Mouse (Mus musculus): Measurements from ENCODE around the gene 1300017J02Rik. TPM values are rescaled to one million over a fixed set of nuclear protein-coding genes. Genes with fewer than 3 reads are reported as not detected.
A peak's percentile ranks its signal among the peaks of the same experiment; 100 is the strongest.

1300017J02Rik gene
- total RNA-seq, 2 experiments from 2014 or later = 3.6 to 18.5 TPM

DNA sequence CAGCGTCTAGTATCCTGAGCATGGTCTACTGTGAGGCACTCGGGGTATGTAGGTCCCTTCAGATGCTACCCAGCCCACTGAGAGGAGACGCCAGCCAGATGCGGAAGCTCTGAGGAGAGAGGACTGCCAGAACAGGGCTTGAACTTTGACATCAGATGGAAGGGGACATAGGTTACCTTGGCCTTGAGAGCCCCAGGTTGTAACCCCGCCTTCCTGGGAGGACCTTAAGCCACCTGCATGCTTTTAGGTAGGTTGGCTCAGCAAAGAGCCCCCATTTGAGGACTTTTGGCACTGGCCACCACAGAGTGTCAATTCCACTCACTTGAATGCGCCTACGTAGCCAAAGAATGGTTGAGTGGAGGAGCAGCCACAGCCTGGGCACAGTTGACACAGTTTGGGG is 80.2 kb downstream of the 1300017J02Rik start:
- DNase-seq (ENCODE audit: low spot score in 2 of 2) = no peak

DNA sequence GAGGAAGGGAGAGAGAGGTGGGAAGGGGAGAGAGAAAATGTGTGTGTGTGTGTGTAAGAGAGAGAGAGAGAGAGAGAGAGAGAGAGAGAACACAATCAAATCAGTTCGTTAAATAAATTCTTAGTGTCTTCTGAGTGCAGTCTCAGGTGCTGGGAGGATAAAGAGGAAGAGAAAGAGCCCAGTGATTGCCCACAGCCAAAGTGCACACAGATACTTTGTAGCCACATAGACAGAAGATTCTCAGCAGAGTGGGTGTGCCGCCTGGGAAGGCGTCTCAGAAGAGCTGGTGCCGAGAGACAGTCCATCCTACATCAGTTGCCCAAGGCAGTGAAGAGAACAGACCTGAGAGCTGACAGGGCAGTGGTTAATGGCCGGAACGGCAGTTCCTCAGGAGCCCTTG is 90.6 kb downstream of the 1300017J02Rik start:
- DNase-seq (ENCODE audit: low spot score in 2 of 2) = no peak

DNA sequence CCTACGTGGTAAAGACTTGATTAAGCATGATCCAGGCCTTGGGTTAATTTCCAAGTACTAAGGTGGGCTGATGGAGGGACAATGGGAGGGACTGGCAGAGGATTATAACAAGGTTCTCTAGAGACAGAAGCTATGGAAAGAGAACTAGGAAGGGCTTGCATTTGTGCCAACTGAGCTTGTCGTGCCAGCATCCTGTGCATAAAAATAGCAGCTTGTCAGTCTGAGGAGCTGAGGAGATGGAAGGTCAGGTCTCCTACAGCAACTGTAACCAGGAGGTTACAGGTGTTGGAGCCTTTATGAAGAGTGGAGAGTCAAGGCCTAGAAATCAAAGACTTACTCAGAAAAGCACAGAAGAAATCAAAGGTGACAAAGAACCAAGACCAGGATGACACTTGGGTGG is 91.3 kb downstream of the 1300017J02Rik start:
- no peak for DNase-seq (ENCODE audit: low spot score in 2 of 2)

DNA sequence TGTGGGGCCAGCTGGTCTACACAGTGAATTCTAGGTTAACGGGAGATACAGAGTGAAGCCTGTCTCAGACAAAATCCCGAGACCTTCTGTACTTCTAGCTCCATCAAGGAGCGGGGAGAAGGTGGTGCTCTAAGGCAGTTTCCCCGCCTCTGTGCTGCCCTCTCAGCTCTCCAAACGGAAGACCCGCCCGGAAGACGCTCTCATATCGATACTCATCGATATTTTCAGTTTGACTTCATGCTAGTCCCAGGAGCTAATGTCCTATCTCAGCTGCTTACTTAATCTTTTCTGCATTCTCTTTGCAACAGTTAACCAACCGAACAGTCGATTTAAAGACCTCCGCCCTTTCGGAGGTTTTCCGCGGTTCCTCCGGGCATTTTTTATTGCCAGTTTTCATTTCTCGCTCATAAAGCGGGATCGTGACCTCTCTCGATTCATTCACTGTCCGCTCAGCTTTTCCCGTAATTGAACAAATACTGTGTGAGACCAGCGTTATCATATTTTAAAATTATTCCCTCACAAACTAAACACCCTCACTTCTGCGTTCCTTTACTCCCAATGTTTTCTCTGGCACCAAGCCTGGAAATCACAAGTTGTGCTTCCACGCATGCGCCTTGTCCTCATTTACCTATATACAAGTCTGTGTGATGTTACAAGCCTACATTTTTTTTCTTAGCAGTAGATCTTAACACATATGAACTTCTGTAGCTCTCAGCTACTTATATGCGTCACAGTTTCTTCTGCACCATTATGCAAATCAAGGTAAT is 92.0 kb downstream of the 1300017J02Rik start:
- DNase-seq (ENCODE audit: low spot score in 2 of 2) = no peak

DNA sequence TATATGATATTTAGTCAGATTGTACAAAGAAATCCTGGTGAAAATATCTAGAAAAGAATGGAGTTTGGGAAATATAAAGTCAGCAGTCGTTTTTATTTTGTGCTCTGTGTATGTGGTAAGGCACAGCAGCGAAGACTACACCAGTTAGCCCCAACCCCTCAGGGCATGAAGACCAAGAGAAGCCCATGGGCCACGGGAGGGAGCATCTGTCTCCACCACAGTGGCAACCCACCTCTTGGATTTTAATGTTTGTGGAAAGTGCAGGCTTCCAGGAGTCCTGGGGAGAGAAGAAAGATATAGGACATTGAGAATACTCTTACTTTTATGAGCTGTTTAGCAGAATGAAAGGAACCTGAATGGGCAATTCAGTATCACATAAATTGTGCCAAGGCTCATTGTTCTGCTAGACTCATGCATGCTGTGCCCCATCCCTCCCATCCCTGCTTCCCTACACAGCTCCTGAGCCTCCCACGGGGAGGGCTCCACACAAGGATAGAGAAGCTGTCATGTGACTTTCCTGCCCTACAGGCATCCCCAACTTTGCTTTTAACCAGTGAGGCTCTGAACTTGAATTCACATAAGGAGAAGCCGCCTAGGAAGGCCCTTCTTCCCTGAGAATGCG is 96.0 kb downstream of the 1300017J02Rik start:
- DNase-seq (ENCODE audit: low spot score in 2 of 2) = no peak

DNA sequence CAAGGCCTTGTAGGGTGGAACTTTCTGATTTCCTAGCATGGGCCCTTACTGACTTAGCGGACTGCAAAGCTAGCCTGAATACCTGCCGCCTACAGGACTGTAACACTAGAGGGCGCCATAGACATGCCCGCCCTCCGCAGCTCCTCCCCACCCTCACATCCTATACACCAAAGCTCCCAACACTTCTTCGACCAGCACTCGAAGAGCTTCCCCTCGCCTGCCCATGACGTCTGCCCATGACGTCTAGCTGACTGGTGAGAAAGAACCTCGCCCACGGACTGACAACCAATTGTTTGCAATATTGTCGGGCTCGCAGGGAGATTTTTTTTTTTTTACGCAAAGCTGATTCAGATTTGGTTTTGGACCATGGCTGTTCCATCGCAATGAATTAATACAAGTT is 97.0 kb downstream of the 1300017J02Rik start:
- DNase-seq (ENCODE audit: low spot score in 2 of 2) = peak in 1 of 2 experiments; percentile 32

DNA sequence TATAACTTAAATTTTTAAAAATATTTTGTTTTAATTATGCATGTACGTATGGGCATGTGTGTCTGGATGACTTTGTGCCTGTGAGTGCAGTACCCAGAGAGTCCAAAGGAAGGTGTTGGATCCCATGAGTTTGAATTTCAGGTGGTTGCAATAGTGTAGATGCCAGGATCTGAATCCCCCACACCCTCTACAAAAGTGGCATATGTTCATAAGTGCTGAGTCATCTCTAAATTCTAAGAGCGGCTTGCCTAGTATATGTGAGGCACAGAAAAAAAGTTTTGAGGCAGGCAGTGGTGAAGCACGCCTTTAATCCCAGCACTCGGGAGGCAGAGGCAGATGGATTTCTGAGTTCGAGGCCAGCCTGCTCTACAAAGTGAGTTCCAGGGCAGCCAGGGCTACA is 99.1 kb downstream of the 1300017J02Rik start:
- DNase-seq (ENCODE audit: low spot score in 2 of 2) = no peak

DNA sequence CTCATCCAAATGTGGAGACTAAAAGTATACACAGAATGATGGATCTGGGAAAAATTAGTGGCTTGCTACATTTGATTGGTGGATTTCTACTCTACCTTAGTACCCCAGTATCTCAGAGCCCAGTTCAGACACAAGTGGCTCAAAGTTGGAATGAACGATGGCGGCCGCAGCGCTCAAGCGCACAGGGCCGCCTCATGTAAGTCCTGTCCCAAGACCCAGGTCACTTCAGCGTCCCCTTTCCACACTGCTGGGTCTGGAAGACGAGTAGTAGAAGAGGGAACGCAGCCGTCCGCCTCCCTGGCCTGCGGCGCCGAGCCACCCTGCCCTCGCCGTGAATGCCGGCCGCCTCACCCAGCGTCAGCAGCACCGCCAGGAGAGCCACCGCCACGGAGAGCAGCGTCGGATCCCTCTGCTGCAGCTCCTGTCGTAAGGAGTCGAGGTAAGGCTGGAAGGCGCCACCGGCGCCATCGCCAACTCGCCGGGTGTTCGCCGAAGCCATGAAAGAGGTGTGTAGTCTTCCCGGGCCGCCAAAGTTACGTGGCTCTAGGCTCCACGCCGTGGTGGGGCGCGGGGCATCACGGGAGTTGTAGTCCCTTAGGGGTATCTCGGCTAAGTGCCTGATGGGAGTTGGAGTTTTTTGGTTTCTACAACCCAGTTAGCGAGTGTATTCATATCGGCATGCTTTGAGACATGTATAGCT is 103.2 kb downstream of the 1300017J02Rik start, which contains the start of gene Srprb:
Gene Srprb (minus strand): TSS at position 577 of the 700 bp plus-strand sequence.
- peak; percentile 74 to 84 for DNase-seq (ENCODE audit: low spot score in 2 of 2)

Other genes starting within 250 kb of the 1300017J02Rik start
- 10 to 100 TPM in 1 of 2 experiments, 1 to 10 TPM in 1; 8.6 to 19.0 TPM for gene Rab6b, start 193.3 kb downstream of the 1300017J02Rik start, total RNA-seq (2021)
- gene Srprb, start 102.9 kb downstream of the 1300017J02Rik start, total RNA-seq (2021) = 10 to 100 TPM; 27.2 to 27.6 TPM
- gene Gm20425, start 74.8 kb downstream of the 1300017J02Rik start, total RNA-seq (2021) = 10 to 100 TPM; 12.4 to 14.8 TPM
- gene Trf, start 74.6 kb downstream of the 1300017J02Rik start, total RNA-seq (2021) = 1,000 to 10,000 TPM in 1 of 2 experiments, 100 to 1,000 TPM in 1; 136 to 2,496 TPM
- 10 to 100 TPM; 70.8 to 75.5 TPM for gene Topbp1, start 133 bp upstream of the 1300017J02Rik start, total RNA-seq (2021)
- 100 to 1,000 TPM; 163 to 175 TPM for gene Cdv3, start 60.8 kb upstream of the 1300017J02Rik start, total RNA-seq (2021)
- not detected for gene Bfsp2, start 175.3 kb upstream of the 1300017J02Rik start, total RNA-seq (2021)

All from adrenal gland, postnatal 4 days (tissue).